Mouse (Mus musculus) urinary bladder, postnatal 14 days (tissue): ENCODE measurements at regions not wholly inside any gene's neighbourhood (a gene's known extent, or its start where the extent isn't known, plus 50 kb on each side); places are given as distances from the start of the nearest gene placed in this dataset.
A peak's percentile ranks its signal among the peaks of the same experiment; 100 is the strongest.

ENCODE experiments used
- DNase-seq: peaks from one replicate; pipeline ENCODE4 v3.0.0; 2021; ENCODE audit warnings: low spot score

DNA sequence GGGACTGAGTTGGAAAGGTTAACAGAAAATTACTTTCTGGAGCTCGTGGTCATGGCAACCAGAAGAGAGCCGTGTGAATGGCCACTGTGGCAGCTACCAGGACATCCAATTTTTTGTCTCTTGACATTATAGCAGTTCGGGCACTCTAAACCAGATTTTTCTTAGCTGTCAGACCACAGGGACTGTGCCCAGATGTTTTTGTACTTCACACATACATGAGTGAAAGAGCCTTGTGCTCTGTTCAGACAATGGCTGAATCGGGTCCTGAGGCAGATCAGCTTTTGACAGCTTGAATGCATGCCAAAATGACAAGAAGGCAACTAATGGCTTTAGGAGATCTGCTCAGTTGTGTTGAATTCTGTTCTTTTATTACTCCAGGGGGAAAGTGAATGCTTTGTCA lies 505.2 kb upstream of the Pdzrn3 start:
- no peak for DNase-seq

- DNase-seq: no peak
Measured at GRCm38 (mm10) chr6:101874894-101875293, 497.2 kb upstream of the Pdzrn3 start.

- no peak for DNase-seq
Measured at GRCm38 (mm10) chr6:101858895-101859294, 481.2 kb upstream of the Pdzrn3 start.

DNA sequence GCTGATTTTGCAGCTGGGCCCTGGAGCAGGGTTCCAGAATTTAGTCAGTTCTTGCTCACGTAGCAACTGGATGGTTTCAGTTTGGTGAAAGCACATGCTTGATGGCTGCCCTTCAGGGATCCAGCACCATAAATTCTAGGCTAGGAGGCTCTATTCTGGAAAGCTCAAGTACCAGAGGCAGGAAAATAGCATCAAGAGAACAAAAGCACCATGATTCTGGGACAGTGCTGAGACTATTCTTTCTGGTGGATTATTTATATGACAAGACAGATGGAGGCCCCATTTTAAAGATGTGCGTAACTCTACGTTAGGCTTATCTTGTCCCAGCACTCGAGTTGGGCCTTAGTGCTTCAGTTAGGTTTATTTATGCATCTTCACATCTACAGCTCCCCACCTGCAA lies 463.0 kb upstream of the Pdzrn3 start:
- no peak for DNase-seq

- no peak for DNase-seq
Measured at GRCm38 (mm10) chr6:101837563-101837962, 459.9 kb upstream of the Pdzrn3 start.

GRCm38 (mm10) chr6:101793986-101794385 lies 416.3 kb upstream of the Pdzrn3 start:
- no peak for DNase-seq

DNA sequence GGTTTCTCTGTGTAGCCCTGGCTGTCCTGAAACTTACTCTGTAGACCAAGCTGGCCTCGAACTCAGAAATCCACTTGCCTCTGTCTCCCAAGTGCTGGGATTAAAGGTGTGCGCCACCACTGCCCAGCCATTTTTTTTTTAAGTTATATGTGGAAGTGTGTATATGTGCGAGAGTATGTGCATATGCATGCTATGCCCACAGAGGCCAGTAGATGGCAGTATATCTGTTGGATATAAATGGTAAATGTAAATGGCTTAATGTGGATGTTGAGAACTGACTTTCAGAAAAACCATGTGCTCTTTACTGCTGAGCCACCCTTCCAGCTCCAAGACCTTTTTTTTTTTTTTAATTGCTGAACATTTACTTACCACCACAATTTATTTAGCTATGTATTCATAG lies 400.2 kb upstream of the Pdzrn3 start:
- no peak for DNase-seq

DNA sequence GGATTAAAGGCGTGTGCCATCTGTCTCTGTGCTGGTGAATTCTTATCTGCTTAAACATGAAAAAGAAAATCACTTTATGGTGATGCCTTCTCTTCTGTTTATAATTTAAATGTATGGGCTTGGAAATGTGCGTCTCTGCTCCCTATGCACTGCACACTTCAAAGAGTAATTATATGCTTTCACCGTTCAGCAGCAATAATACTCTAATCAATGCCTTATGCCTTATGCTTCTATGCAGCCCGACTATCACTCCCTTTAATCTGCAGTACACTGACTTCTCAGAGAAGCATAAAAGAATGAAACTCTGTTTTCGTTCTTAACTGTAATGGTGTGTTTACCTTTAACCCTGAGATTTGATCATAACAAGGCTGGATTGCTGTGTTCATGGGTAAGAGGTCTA lies 395.5 kb upstream of the Pdzrn3 start:
- DNase-seq: no peak

DNA sequence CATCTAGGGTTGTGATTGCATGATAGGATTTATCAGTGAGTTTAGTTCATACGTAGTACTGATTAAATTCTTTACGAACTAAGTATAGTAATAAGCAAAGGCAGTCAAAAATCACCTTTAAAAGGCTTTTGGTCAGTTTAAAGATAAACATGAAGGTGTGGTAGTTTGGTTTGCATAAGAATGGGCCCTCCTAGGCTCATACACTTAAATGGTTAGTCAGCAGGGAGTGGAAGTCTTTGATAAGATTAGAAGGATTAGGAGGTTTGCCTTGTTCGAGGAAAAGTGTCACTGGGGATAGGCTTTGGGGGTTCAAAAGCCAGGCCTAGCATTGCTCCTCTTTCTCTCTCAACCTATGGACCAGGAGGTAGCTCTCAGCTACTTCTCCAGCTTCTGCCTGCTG lies 357.4 kb upstream of the Pdzrn3 start:
- no peak for DNase-seq

GRCm38 (mm10) chr6:101720513-101720912 lies 342.8 kb upstream of the Pdzrn3 start:
- no peak for DNase-seq

GRCm38 (mm10) chr6:101689684-101690083 lies 312.0 kb upstream of the Pdzrn3 start:
- no peak for DNase-seq

- DNase-seq: no peak
Measured at GRCm38 (mm10) chr6:101686578-101686977, 308.9 kb upstream of the Pdzrn3 start.

GRCm38 (mm10) chr6:101685734-101686133 lies 308.0 kb upstream of the Pdzrn3 start:
- no peak for DNase-seq

- no peak for DNase-seq
Measured at GRCm38 (mm10) chr6:101684390-101684789, 306.7 kb upstream of the Pdzrn3 start.

- DNase-seq: no peak
Measured at GRCm38 (mm10) chr6:101674846-101675245, 297.1 kb upstream of the Pdzrn3 start.

GRCm38 (mm10) chr6:101670770-101671169 lies 293.1 kb upstream of the Pdzrn3 start:
- DNase-seq: no peak

DNA sequence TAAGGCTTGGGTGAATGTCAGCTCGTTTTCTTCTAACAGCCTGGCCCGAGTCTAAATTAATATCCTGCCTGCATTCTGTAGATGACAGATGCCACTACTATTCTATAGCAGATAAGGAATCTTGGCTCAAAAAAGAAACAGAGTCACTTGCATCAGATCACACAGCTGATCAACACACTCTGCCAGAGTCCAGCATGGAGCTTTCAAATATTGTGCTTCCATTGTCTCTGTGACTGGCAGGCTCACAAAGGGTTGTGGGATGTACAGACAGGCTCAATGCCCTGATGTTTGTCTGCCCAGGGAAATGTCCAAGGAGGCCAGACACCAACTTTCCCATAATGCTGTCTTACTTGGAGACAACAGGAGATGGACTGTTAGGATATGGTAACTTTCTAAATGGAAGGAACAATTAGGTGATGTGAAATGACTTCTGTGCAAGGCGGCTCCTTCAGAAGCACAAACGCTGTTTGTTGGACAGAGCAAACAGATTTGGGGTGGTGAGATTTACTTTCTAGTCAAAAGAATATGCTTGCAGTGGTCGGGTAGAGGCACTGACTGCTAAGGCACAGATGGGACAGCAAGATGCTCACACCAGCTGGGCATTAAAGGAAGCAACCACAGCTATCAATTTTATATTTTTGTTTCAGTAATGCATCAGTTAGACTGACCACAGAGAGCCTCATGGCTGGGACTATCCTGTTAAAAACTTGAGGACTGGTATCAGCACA lies 291.6 kb upstream of the Pdzrn3 start:
- DNase-seq: no peak

DNA sequence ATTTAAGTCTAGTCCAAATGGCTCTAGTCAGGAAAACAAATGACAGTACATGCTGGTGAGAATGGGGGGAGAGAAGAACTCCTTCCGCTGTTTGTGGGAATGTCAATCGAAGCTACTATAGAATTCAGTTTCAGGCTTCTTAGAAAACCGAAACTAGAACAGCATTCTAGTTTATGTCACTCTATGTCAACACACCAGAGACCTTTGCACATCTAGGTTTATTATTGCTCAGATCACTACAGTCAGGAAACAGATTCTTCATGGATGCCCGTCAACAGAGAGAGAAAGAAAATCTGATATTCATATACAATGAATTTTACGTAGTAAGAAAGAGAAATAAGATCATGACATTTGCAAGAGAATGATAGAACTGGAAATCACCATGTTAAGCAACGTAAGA lies 276.7 kb upstream of the Pdzrn3 start:
- DNase-seq: no peak

DNA sequence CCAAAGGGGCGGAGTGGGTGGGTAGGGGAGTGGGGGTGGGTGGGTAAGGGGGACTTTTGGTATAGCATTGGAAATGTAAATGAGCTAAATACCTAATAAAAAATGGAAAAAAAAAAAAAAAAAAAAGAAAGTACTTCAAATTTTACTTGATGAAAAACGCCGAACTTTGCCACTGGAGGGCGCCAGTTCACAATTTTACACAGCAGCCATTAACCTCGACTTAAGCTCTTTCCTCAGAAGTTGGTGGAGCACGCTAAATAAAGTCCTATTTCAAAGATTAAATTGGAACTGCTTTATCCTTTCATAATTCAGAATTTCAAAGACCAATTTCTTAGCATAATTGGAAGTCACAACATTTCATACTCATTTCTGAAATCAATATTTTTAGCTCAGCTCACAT lies 272.7 kb upstream of the Pdzrn3 start:
- DNase-seq: peak; percentile 46

DNA sequence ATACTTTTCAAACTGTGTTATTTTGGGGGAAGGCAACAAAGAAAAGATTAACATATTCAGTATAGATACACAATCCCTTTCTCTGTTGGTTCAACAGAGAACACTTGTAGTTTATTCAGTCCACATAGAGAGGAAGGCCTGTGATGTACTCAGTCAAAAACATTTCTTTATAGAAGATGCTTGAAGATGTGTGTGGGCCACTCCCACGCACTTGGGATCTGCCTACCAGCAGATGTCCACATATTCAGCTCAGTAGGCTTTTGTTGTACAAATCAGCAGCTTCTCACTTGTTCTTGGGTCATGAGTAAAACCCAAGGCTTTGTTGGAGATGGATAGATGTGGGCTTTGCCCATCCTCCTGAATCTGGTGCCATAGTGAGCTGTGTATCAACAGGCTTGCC lies 239.6 kb upstream of the Pdzrn3 start:
- no peak for DNase-seq

DNA sequence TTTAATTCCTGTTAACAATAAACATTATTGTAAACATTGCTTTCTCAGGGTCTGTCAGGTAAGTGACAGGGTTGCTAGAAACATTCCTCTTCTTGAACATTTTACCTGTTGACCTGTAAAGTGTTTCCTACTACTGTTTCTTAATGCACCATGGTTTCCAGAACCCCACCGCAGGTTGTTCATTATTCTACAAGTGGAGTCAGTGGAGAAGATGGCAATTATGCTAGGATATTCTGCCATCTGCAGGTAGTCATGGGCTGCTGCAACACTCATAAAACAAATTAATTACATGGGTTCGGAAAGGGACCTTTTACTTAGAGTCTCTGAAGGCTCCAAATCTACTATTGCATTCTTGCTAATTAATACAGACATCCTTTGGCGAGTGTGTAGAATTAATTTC lies 239.1 kb upstream of the Pdzrn3 start:
- DNase-seq: no peak

GRCm38 (mm10) chr6:101609015-101609414 lies 231.3 kb upstream of the Pdzrn3 start:
- no peak for DNase-seq

- DNase-seq: no peak
Measured at GRCm38 (mm10) chr6:101603083-101603482, 225.4 kb upstream of the Pdzrn3 start.

DNA sequence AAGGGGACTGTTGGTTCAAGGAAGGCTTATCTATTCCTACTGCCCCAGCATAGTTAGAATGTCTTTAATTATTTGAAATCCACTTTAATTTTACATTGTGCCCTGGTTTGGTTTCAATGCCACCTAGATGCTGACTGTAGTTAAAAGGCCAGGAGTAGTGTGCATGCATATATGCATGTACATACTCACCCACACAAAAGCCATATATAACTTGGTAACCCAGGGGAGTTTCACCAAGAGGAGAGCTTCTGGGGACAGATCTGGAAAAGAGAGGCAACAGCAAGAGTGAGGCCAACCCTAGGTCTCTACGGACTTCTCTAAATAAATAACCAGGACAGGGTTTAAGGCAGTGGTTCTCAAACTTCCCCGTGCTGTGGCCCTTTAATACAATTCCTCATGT lies 219.3 kb upstream of the Pdzrn3 start:
- no peak for DNase-seq
